In genomic region chr19:28745534-28745933, GRCm38 (mm10) we compare ENCODE assay signal across 14 mouse cellular contexts.
A peak's percentile ranks its signal among the peaks of the same experiment; 100 is the strongest.
DNase-seq lines count a peak whose midpoint lies in the region; ATAC-seq and TF ChIP-seq lines count a peak whose summit lies in the region.
"Had no signal": no experiment of that assay in that cellular context is flagged by ENCODE, and none has a peak within 500 bp of the region (broad histone marks: within the 10 kb centered on the region; RNA-seq: fewer than 3 reads in every experiment).

No protein-coding gene starts in this region.

- no peak for TF ChIP-seq POLR2A in heart, adult 2 months (IDR thresholded peaks at IDR 0.05; ENCODE audit: insufficient read depth, low read depth, low read length)

- H3K36me3 ChIP-seq in heart, embryonic 16.5 days (ENCODE audit: control insufficient read depth, insufficient read depth): no peaks in the 10 kb centered on the region
- H3K36me3 ChIP-seq in heart, adult 2 months (ENCODE audit: control insufficient read depth, insufficient read depth, low read length): no peaks in the 10 kb centered on the region
- H3K36me3 ChIP-seq in lung, embryonic 15.5 days: no peaks in the 10 kb centered on the region
- H3K36me3 ChIP-seq: embryonic facial prominence, embryonic 12.5 days; forebrain, embryonic 10.5 days; hindbrain, embryonic 10.5 days; neural tube, embryonic 13.5 days had no signal

- H3K9me3 ChIP-seq in heart, embryonic 16.5 days (replicated peaks; ENCODE audit: control insufficient read depth, low read length): no peaks in the 10 kb centered on the region
- H3K9me3 ChIP-seq in lung, embryonic 15.5 days: no peaks in the 10 kb centered on the region
- H3K9me3 ChIP-seq: embryonic facial prominence, embryonic 12.5 days; forebrain, embryonic 10.5 days; hindbrain, embryonic 10.5 days; neural tube, embryonic 13.5 days had no signal

- no peaks in the 10 kb centered on the region for H3K79me2 ChIP-seq in heart, adult 2 months (replicated peaks; ENCODE audit: control insufficient read depth, insufficient read depth, low read length)

- no peak overlapping the region for H3K4me3 ChIP-seq in heart, embryonic 16.5 days (ENCODE audit: low read length)
- no peak overlapping the region for H3K4me3 ChIP-seq in heart, adult 2 months
- no peak overlapping the region for H3K4me3 ChIP-seq in lung, embryonic 15.5 days
- H3K4me3 ChIP-seq: embryonic facial prominence, embryonic 12.5 days; forebrain, embryonic 10.5 days; hindbrain, embryonic 10.5 days; neural tube, embryonic 13.5 days had no signal

- TF ChIP-seq CTCF in heart, adult 2 months (IDR thresholded peaks at IDR 0.05): no peak

- H3K4me2 ChIP-seq in heart, embryonic 16.5 days (ENCODE audit: low read depth, low read length): 0 out of 2 replicates have a peak overlapping the region, but pooled peaks have one; percentile 19
- no peak overlapping the region for H3K4me2 ChIP-seq in lung, embryonic 15.5 days
- H3K4me2 ChIP-seq: embryonic facial prominence, embryonic 12.5 days; neural tube, embryonic 13.5 days had no signal

- no peak for DNase-seq in heart, adult 2 months
- DNase-seq in lung, postnatal 14 days: no peak
- peak; percentile 18 for DNase-seq in adrenal gland, postnatal 10 days
- DNase-seq in fibroblast of lung, adult 2 months (ENCODE audit: low read depth): peak; percentile 41
- DNase-seq in yolk sac, embryonic 10.5 days (ENCODE audit: low spot score): no peak
- DNase-seq: cerebellum, adult 18-20 months; kidney, adult 11 months had no signal

- H3K9ac ChIP-seq in heart, embryonic 16.5 days (ENCODE audit: low read length): no peak overlapping the region
- no peak overlapping the region for H3K9ac ChIP-seq in heart, adult 2 months (ENCODE audit: low read depth, low read length)
- no peak overlapping the region for H3K9ac ChIP-seq in lung, embryonic 15.5 days
- H3K9ac ChIP-seq: embryonic facial prominence, embryonic 12.5 days; neural tube, embryonic 13.5 days had no signal

- H3K27me3 ChIP-seq in heart, embryonic 16.5 days (ENCODE audit: control insufficient read depth, insufficient read depth, low read length): no peaks in the 10 kb centered on the region
- H3K27me3 ChIP-seq in heart, adult 2 months (ENCODE audit: control insufficient read depth, insufficient read depth, low read length): no peaks in the 10 kb centered on the region
- H3K27me3 ChIP-seq in lung, embryonic 15.5 days: no peaks in the 10 kb centered on the region
- H3K27me3 ChIP-seq: embryonic facial prominence, embryonic 12.5 days; neural tube, embryonic 13.5 days had no signal

- intact Hi-C loops in heart, adult 2 months (cut with DNase I): no loop called here

- peaks cover 6% of the 10 kb centered on the region; the same call in 1 of the 2 replicates for H3K4me1 ChIP-seq in heart, embryonic 16.5 days (ENCODE audit: control insufficient read depth, insufficient read depth, low read length)
- peaks cover 3% of the 10 kb centered on the region for H3K4me1 ChIP-seq in heart, adult 2 months (ENCODE audit: control insufficient read depth, insufficient read depth, low read length)
- peaks cover 44% of the 10 kb centered on the region for H3K4me1 ChIP-seq in lung, embryonic 15.5 days
- H3K4me1 ChIP-seq: embryonic facial prominence, embryonic 12.5 days; hindbrain, embryonic 10.5 days; neural tube, embryonic 13.5 days had no signal

- no peak for TF ChIP-seq EP300 in heart, adult 2 months (IDR thresholded peaks at IDR 0.05; ENCODE audit: insufficient read depth, low read depth, low read length)

- no peak for ATAC-seq in heart, embryonic 16.5 days (replicated peaks; ENCODE audit: extremely low read depth, insufficient read depth, low FRiP score)
- ATAC-seq in lung, embryonic 15.5 days (ENCODE audit: borderline replicate concordance, extremely low read depth, low FRiP score, low TSS enrichment): peak; percentile 69; the same call in 1 of the 2 replicates

- no peak overlapping the region for H3K27ac ChIP-seq in heart, embryonic 16.5 days (ENCODE audit: low read length)
- H3K27ac ChIP-seq in heart, adult 2 months: no peak overlapping the region
- H3K27ac ChIP-seq in lung, embryonic 15.5 days: peak overlapping the region; percentile 84
- H3K27ac ChIP-seq: embryonic facial prominence, embryonic 12.5 days; forebrain, embryonic 10.5 days; hindbrain, embryonic 10.5 days; macrophage; neural tube, embryonic 13.5 days had no signal

- WGBS in heart, embryonic 16.5 days: 28% methylated on average over 8 of the region's 8 CpGs
- 17% methylated on average over 8 of the region's 8 CpGs for WGBS in heart, adult 2 months
- 22% methylated on average over 8 of the region's 8 CpGs for WGBS in lung, embryonic 15.5 days

Comparison
In these comparisons a context has a peak if more than half of its experiments do, and no peak if none do; other contexts are left out.
1. DNase-seq: peak in adrenal gland, postnatal 10 days (single experiment) and fibroblast of lung, adult 2 months (single experiment); none in heart, adult 2 months (0 of 2), lung, postnatal 14 days (single experiment) and yolk sac, embryonic 10.5 days (single experiment).